Mouse (Mus musculus): ENCODE measurements around the gene Zfyve26. TPM values are rescaled to one million over a fixed set of nuclear protein-coding genes. Genes with fewer than 3 reads are reported as not detected.

The Zfyve26 gene
- total RNA-seq, 1 experiment: 22.8 TPM

DNA sequence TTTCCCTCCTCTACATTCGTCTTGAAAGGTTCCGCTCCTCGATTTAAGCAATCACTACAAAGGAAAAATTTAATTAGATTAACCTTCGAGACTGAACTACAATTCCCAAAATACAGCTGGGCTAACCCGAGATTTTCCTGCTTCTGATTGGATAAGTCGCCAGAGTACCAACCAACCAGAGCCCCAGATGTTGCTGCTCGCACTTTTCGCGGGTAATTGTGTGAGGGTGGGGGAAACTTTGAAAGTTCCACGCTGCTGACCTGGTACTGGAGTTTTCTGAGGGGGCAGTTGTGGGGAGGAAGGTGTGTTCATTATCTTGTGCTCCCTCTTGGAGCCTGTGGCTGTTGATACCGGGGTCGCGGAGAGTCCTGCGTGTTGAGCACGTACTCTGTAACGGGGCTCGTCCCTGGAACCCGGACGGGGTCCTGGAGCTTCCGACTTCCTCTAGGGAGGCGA, 1.0 kb upstream of the Zfyve26 start, which contains the start of gene Rad51b:
TSS of gene Rad51b (plus strand) at position 162 of the 456 bp plus-strand sequence.
- TF ChIP-seq MAFK (IDR thresholded peaks at IDR 0.05; ENCODE audit: insufficient read depth, low read depth, low read length) (no peak), CHD2 (IDR thresholded peaks at IDR 0.05; ENCODE audit: low read depth, low read length) (peak; percentile 86), HCFC1 (IDR thresholded peaks at IDR 0.05; ENCODE audit: borderline replicate concordance, insufficient read depth, low read length) (peak; percentile 95), ZC3H11A (IDR thresholded peaks at IDR 0.05; ENCODE audit: borderline replicate concordance, low read depth, low read length) (no peak), ZNF384 (IDR thresholded peaks at IDR 0.05; ENCODE audit: low read depth, low read length) (no peak)
- no peak within 1 kb of the TSS for H3K27ac ChIP-seq (ENCODE audit: insufficient read depth, low read depth, low read length, poor library complexity, severe bottlenecking)
- DNase-seq (ENCODE audit: low read depth, low spot score): peak; percentile 76

DNA sequence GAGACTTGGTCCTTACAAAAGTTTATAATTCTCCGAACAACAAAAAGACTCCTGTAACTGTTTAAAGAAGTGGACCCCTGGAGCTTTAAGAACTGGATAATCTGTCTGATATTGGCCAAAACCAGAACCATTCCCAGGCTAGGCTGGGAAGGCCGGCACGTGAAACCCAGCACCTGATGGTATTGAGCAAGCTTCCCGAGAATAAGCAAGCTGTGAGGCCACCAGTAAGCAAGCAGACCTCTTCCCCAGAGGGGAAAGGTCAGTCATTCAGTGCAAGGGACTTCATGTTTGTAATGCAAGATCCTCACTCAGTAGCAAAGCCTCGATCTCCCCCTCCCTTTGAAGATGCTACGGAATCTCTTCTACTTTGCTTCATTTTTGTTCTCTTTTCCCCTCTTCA, 3.2 kb downstream of the Zfyve26 start:
- Histone ChIP-seq H3K4me3 (ENCODE audit: insufficient read depth in 1 of 2, low read depth in 1 of 2, low read length in 2 of 2, poor library complexity in 1 of 2, severe bottlenecking in 1 of 2) (no peak overlapping the region), H3K36me3 (ENCODE audit: control insufficient read depth, insufficient read depth, low read length, poor library complexity, severe bottlenecking) (no peaks in the 10 kb centered on the region; the same call in 1 of the 2 replicates), H3K9ac (ENCODE audit: insufficient read depth, low read depth, low read length, poor library complexity, severe bottlenecking) (no peak overlapping the region), H3K4me1 (ENCODE audit: control insufficient read depth in 2 of 2, insufficient read depth in 2 of 2, low read length in 2 of 2, poor library complexity in 1 of 2) (no peaks in the 10 kb centered on the region), H3K27ac (ENCODE audit: insufficient read depth, low read depth, low read length, poor library complexity, severe bottlenecking) (no peak overlapping the region), H3K9me3 (ENCODE audit: control insufficient read depth, insufficient read depth, low read depth, low read length) (no peaks in the 10 kb centered on the region)
- no peak for DNase-seq (ENCODE audit: low read depth, low spot score)
- TF ChIP-seq ZNF384 (IDR thresholded peaks at IDR 0.05; ENCODE audit: low read depth, low read length): no peak
- in situ Hi-C loops (cut with MboI; ENCODE audit: low sequenced_read_pairs in 2 of 2, unreplicated experiment in 2 of 2): no loop called here

More for the DNA sequence above, 1.0 kb upstream of the Zfyve26 start, which contains the start of gene Rad51b:
- Histone ChIP-seq H3K36me3 (ENCODE audit: control insufficient read depth, insufficient read depth, low read length, poor library complexity, severe bottlenecking) (peaks cover 3% of the 10 kb centered on the region), H3K4me1 (ENCODE audit: control insufficient read depth in 2 of 2, insufficient read depth in 2 of 2, low read length in 2 of 2, poor library complexity in 1 of 2) (0 out of 4 replicates have a peak, but pooled peaks cover 0 to 2% of the 10 kb centered on the region in 2 experiments), H3K9me3 (ENCODE audit: control insufficient read depth, insufficient read depth, low read depth, low read length) (no peaks in the 10 kb centered on the region), H3K9ac (ENCODE audit: insufficient read depth, low read depth, low read length, poor library complexity, severe bottlenecking) (peak within 1 kb of the TSS; percentile 92), H3K4me3 (ENCODE audit: insufficient read depth in 1 of 2, low read depth in 1 of 2, low read length in 2 of 2, poor library complexity in 1 of 2, severe bottlenecking in 1 of 2) (peak within 1 kb of the TSS; percentile 94 to 99)
- in situ Hi-C loops (cut with MboI; ENCODE audit: low sequenced_read_pairs in 2 of 2, unreplicated experiment in 2 of 2): no loop called here

DNA sequence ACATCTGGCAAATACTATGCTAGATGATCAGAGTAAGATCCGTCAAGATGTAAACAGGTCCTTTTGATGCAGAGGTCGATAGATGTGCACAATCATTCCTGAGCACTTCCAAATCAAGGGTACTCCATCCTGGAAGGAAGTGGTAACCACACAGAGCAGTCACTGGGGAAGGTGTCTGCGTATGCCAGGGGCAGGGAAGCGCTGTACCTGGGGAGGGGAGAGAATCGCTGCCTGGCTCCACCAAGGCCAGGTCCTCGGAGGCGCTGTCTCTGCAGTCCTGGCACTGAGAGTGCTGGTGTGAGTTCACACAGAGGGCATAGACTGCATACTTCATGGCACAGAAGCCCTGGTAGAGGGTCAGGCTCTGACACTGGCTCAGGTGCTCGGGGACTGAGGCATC, 13.5 kb downstream of the Zfyve26 start:
- in situ Hi-C loops (cut with MboI; ENCODE audit: low sequenced_read_pairs in 2 of 2, unreplicated experiment in 2 of 2): no loop called here
- peaks cover 6 to 10% of the 10 kb centered on the region in 2 experiments for H3K4me1 ChIP-seq (ENCODE audit: control insufficient read depth in 2 of 2, insufficient read depth in 2 of 2, low read length in 2 of 2, poor library complexity in 1 of 2)

DNA sequence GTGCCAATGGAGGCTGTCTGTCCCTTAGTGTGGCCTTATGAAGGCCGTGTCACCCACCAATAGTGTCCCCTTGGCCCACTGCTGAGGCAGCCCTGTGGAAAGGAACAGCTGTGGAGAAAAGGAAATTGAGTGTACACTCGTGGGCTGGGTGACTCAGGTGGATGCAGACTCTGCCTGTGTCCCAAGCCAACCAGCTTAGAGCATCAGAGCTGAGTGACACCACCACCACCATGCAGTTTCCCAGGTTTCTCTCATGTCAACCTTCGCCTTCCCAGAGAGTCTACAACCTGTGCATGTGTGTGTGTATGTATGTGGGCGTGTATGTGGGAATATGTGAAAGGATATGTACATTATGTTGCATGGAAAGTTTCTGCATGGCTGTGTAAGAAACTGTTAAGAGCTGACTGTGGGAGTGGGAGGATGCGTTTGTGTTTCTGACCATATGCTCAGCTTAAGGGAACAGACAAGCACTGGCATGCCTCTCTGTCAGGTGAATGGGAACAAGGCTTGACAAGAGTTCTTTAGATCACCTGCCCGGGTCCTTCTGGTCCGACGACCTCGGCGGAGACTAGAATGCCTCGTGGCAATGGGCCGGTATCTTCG, 16.5 kb downstream of the Zfyve26 start:
- Histone ChIP-seq H3K36me3 (ENCODE audit: control insufficient read depth, insufficient read depth, low read length, poor library complexity, severe bottlenecking) (peaks cover 49% of the 10 kb centered on the region), H3K9me3 (ENCODE audit: control insufficient read depth, insufficient read depth, low read depth, low read length) (no peaks in the 10 kb centered on the region), H3K27ac (ENCODE audit: insufficient read depth, low read depth, low read length, poor library complexity, severe bottlenecking) (no peak overlapping the region; the same call in 1 of the 2 replicates), H3K4me3 (ENCODE audit: insufficient read depth in 1 of 2, low read depth in 1 of 2, low read length in 2 of 2, poor library complexity in 1 of 2, severe bottlenecking in 1 of 2) (peak overlapping the region; percentile 18 to 39; a peak in 3 of 4 replicates), H3K4me1 (ENCODE audit: control insufficient read depth in 2 of 2, insufficient read depth in 2 of 2, low read length in 2 of 2, poor library complexity in 1 of 2) (peaks cover 6 to 10% of the 10 kb centered on the region in 2 experiments), H3K9ac (ENCODE audit: insufficient read depth, low read depth, low read length, poor library complexity, severe bottlenecking) (no peak overlapping the region)
- TF ChIP-seq CHD2 (IDR thresholded peaks at IDR 0.05; ENCODE audit: low read depth, low read length) (no peak), HCFC1 (IDR thresholded peaks at IDR 0.05; ENCODE audit: borderline replicate concordance, insufficient read depth, low read length) (no peak), MAFK (IDR thresholded peaks at IDR 0.05; ENCODE audit: insufficient read depth, low read depth, low read length) (no peak), ZNF384 (IDR thresholded peaks at IDR 0.05; ENCODE audit: low read depth, low read length) (no peak), ZC3H11A (IDR thresholded peaks at IDR 0.05; ENCODE audit: borderline replicate concordance, low read depth, low read length) (no peak)
- no peak for DNase-seq (ENCODE audit: low read depth, low spot score)
- in situ Hi-C loops (cut with MboI; ENCODE audit: low sequenced_read_pairs in 2 of 2, unreplicated experiment in 2 of 2): no loop called here

More for the DNA sequence above, 13.5 kb downstream of the Zfyve26 start:
- Histone ChIP-seq H3K9me3 (ENCODE audit: control insufficient read depth, insufficient read depth, low read depth, low read length) (no peaks in the 10 kb centered on the region), H3K4me3 (ENCODE audit: insufficient read depth in 1 of 2, low read depth in 1 of 2, low read length in 2 of 2, poor library complexity in 1 of 2, severe bottlenecking in 1 of 2) (no peak overlapping the region), H3K9ac (ENCODE audit: insufficient read depth, low read depth, low read length, poor library complexity, severe bottlenecking) (no peak overlapping the region), H3K36me3 (ENCODE audit: control insufficient read depth, insufficient read depth, low read length, poor library complexity, severe bottlenecking) (peaks cover 52% of the 10 kb centered on the region), H3K27ac (ENCODE audit: insufficient read depth, low read depth, low read length, poor library complexity, severe bottlenecking) (no peak overlapping the region)
- TF ChIP-seq CHD2 (IDR thresholded peaks at IDR 0.05; ENCODE audit: low read depth, low read length): no peak
- TF ChIP-seq HCFC1 (IDR thresholded peaks at IDR 0.05; ENCODE audit: borderline replicate concordance, insufficient read depth, low read length): no peak
- no peak for TF ChIP-seq ZNF384 (IDR thresholded peaks at IDR 0.05; ENCODE audit: low read depth, low read length)
- TF ChIP-seq ZC3H11A (IDR thresholded peaks at IDR 0.05; ENCODE audit: borderline replicate concordance, low read depth, low read length): no peak
- TF ChIP-seq MAFK (IDR thresholded peaks at IDR 0.05; ENCODE audit: insufficient read depth, low read depth, low read length): no peak
- no peak for DNase-seq (ENCODE audit: low read depth, low spot score)
